Mouse (Mus musculus): ENCODE data around the gene Agtr1b. TPM values are rescaled to one million over a fixed set of nuclear protein-coding genes. Genes with fewer than 3 reads are reported as not detected.

Agtr1b gene
- polyA plus RNA-seq, 1 experiment from 2014 or later = 0.52 TPM

GRCm38 (mm10) chr3:20309142-20309541 lies 57.8 kb downstream of the Agtr1b start:
- ATAC-seq = no peak
- H3K4me3 ChIP-seq (ENCODE audit: low read depth, low read length) = no peak overlapping the region
- H3K27ac ChIP-seq (ENCODE audit: low read depth, low read length) = no peak overlapping the region
- no peaks in the 10 kb centered on the region for H3K27me3 ChIP-seq (replicated peaks; ENCODE audit: control insufficient read depth, insufficient read depth, low read length)
- H3K9ac ChIP-seq (ENCODE audit: low read depth, low read length) = no peak overlapping the region
- TF ChIP-seq CTCF (IDR thresholded peaks at IDR 0.05; ENCODE audit: low read depth) = no peak
- 74% methylated on average over 4 of the region's 4 CpGs for WGBS
- H3K36me3 ChIP-seq (ENCODE audit: control insufficient read depth, insufficient read depth) = no peaks in the 10 kb centered on the region
- no peaks in the 10 kb centered on the region for H3K4me1 ChIP-seq (replicated peaks; ENCODE audit: control insufficient read depth, insufficient read depth, low read length)
- H3K9me3 ChIP-seq (ENCODE audit: control insufficient read depth) = no peaks in the 10 kb centered on the region
- H3K4me2 ChIP-seq (replicated peaks; ENCODE audit: low read depth) = no peak overlapping the region

GRCm38 (mm10) chr3:20307256-20307655 lies 59.7 kb downstream of the Agtr1b start:
- Histone ChIP-seq H3K36me3 (ENCODE audit: control insufficient read depth, insufficient read depth) (no peaks in the 10 kb centered on the region), H3K9me3 (ENCODE audit: control insufficient read depth) (no peaks in the 10 kb centered on the region), H3K9ac (ENCODE audit: low read depth, low read length) (no peak overlapping the region), H3K27ac (ENCODE audit: low read depth, low read length) (no peak overlapping the region), H3K27me3 (replicated peaks; ENCODE audit: control insufficient read depth, insufficient read depth, low read length) (no peaks in the 10 kb centered on the region), H3K4me3 (ENCODE audit: low read depth, low read length) (no peak overlapping the region), H3K4me1 (replicated peaks; ENCODE audit: control insufficient read depth, insufficient read depth, low read length) (no peaks in the 10 kb centered on the region), H3K4me2 (replicated peaks; ENCODE audit: low read depth) (no peak overlapping the region)
- WGBS = 54% methylated on average over 4 of the region's 4 CpGs
- no peak for TF ChIP-seq CTCF (IDR thresholded peaks at IDR 0.05; ENCODE audit: low read depth)
- no peak for ATAC-seq

- Histone ChIP-seq H3K4me1 (replicated peaks; ENCODE audit: control insufficient read depth, insufficient read depth, low read length) (no peaks in the 10 kb centered on the region), H3K27me3 (replicated peaks; ENCODE audit: control insufficient read depth, insufficient read depth, low read length) (no peaks in the 10 kb centered on the region), H3K4me2 (replicated peaks; ENCODE audit: low read depth) (no peak overlapping the region), H3K9ac (ENCODE audit: low read depth, low read length) (no peak overlapping the region), H3K9me3 (ENCODE audit: control insufficient read depth) (no peaks in the 10 kb centered on the region), H3K4me3 (ENCODE audit: low read depth, low read length) (no peak overlapping the region), H3K27ac (ENCODE audit: low read depth, low read length) (no peak overlapping the region), H3K36me3 (ENCODE audit: control insufficient read depth, insufficient read depth) (no peaks in the 10 kb centered on the region)
- 0 out of 2 replicates have a peak, but pooled peaks have one; percentile 33 for ATAC-seq
- no peak for TF ChIP-seq CTCF (IDR thresholded peaks at IDR 0.05; ENCODE audit: low read depth)
- WGBS = 25% methylated on average over 2 of the region's 2 CpGs
Measured at GRCm38 (mm10) chr3:20304758-20305352, 62.1 kb downstream of the Agtr1b start.

- no peak for ATAC-seq
- WGBS = 46% methylated on average over 3 of the region's 3 CpGs
- H3K4me3 ChIP-seq (ENCODE audit: low read depth, low read length) = no peak overlapping the region
- no peak overlapping the region for H3K4me2 ChIP-seq (replicated peaks; ENCODE audit: low read depth)
- H3K4me1 ChIP-seq (replicated peaks; ENCODE audit: control insufficient read depth, insufficient read depth, low read length) = no peaks in the 10 kb centered on the region
- no peaks in the 10 kb centered on the region for H3K27me3 ChIP-seq (replicated peaks; ENCODE audit: control insufficient read depth, insufficient read depth, low read length)
- H3K9ac ChIP-seq (ENCODE audit: low read depth, low read length) = no peak overlapping the region
- TF ChIP-seq CTCF (IDR thresholded peaks at IDR 0.05; ENCODE audit: low read depth) = no peak
- H3K27ac ChIP-seq (ENCODE audit: low read depth, low read length) = no peak overlapping the region
- no peaks in the 10 kb centered on the region for H3K9me3 ChIP-seq (ENCODE audit: control insufficient read depth)
- H3K36me3 ChIP-seq (ENCODE audit: control insufficient read depth, insufficient read depth) = no peaks in the 10 kb centered on the region
Measured at GRCm38 (mm10) chr3:20295546-20295945, 71.4 kb downstream of the Agtr1b start.

- TF ChIP-seq CTCF (IDR thresholded peaks at IDR 0.05; ENCODE audit: low read depth) = no peak
- 81% methylated on average over 9 of the region's 9 CpGs for WGBS
Measured at GRCm38 (mm10) chr3:20294542-20295348, 72.2 kb downstream of the Agtr1b start.

GRCm38 (mm10) chr3:20291370-20291769 lies 75.6 kb downstream of the Agtr1b start:
- Histone ChIP-seq H3K9ac (ENCODE audit: low read depth, low read length) (no peak overlapping the region), H3K27ac (ENCODE audit: low read depth, low read length) (no peak overlapping the region), H3K4me3 (ENCODE audit: low read depth, low read length) (no peak overlapping the region), H3K36me3 (ENCODE audit: control insufficient read depth, insufficient read depth) (no peaks in the 10 kb centered on the region), H3K4me2 (replicated peaks; ENCODE audit: low read depth) (no peak overlapping the region), H3K9me3 (ENCODE audit: control insufficient read depth) (no peaks in the 10 kb centered on the region), H3K4me1 (replicated peaks; ENCODE audit: control insufficient read depth, insufficient read depth, low read length) (no peaks in the 10 kb centered on the region), H3K27me3 (replicated peaks; ENCODE audit: control insufficient read depth, insufficient read depth, low read length) (no peaks in the 10 kb centered on the region)
- TF ChIP-seq CTCF (IDR thresholded peaks at IDR 0.05; ENCODE audit: low read depth) = no peak
- ATAC-seq = no peak

More at GRCm38 (mm10) chr3:20294542-20295348, 72.2 kb downstream of the Agtr1b start:
- Histone ChIP-seq H3K9ac (ENCODE audit: low read depth, low read length) (no peak overlapping the region), H3K27ac (ENCODE audit: low read depth, low read length) (no peak overlapping the region), H3K4me3 (ENCODE audit: low read depth, low read length) (no peak overlapping the region), H3K9me3 (ENCODE audit: control insufficient read depth) (no peaks in the 10 kb centered on the region), H3K4me2 (replicated peaks; ENCODE audit: low read depth) (no peak overlapping the region), H3K4me1 (replicated peaks; ENCODE audit: control insufficient read depth, insufficient read depth, low read length) (no peaks in the 10 kb centered on the region), H3K36me3 (ENCODE audit: control insufficient read depth, insufficient read depth) (no peaks in the 10 kb centered on the region), H3K27me3 (replicated peaks; ENCODE audit: control insufficient read depth, insufficient read depth, low read length) (no peaks in the 10 kb centered on the region)
- ATAC-seq = no peak

All from intestine, postnatal 0 days (tissue).